Mouse (Mus musculus): ENCODE data around the gene Gfpt2. TPM values are rescaled to one million over a fixed set of nuclear protein-coding genes. Genes with fewer than 3 reads are reported as not detected.

Gene Gfpt2
- total and polyA plus RNA-seq, 3 experiments = 0.04 TPM; not detected in 2

DNA sequence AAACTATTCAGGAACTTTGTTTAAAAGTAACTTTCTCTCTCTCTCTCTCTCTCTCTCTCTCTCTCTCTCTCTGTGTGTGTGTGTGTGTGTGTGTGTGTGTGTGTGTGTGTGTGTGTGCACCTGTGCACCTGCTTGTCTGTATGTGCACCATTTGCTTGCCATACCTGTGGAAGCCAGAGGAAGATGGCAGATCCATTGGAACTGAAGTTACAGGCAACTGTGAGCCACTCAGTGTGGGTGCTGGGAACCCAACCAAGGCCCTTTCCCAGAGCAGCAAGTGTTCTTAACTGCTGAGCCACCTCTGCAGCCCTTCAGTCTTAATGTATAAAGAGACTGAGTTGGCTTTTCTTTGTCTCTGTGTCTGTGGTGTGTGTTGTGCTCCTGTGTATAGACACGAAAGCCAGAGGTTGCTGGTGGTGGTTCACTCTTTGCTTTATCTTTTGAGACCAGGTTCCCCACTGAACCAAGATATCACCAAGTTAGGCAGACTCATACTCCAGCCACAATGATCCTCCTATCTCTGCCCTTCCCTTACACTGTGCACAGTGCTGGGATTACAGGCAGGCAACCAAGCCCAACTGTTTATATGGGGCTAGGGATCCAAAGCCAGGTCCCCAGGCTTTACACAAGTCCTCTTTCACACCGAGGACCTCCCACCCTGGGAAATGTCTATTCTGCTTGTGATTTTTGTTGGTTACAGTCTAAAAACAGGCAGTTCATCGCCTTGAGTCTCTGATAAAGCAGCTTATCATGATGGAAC lies 28.4 kb upstream of the Gfpt2 start:
- Histone ChIP-seq H3K27me3 (replicated peaks) (peaks cover 3% of the 10 kb centered on the region), H3K4me2 (ENCODE audit: insufficient read depth, low read depth, poor library complexity, severe bottlenecking) (no peak overlapping the region)
- dilution Hi-C loops (cut with MboI; ENCODE audit: extremely low pct_ligation_motif_present, extremely low pct_unique_long_range_greater_than_20kb, low sequenced_read_pairs) = no loop called here

DNA sequence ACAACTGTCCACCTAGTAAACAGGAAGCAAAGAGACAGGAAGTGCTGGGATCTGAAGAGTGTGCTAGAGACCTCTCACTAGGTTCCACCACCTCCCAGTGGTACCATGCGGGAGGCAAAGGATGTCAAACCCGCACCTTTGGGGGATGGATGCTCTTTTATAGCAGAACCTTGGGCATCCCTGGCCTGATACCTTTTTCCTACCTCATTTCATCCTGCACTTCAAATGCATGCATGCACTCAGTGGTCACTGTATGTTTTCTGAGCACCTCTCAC lies 27.9 kb upstream of the Gfpt2 start:
- Histone ChIP-seq H3K4me1 (ENCODE audit: control insufficient read depth in 1 of 2, insufficient read depth in 2 of 2) (peaks cover 9 to 39% of the 10 kb centered on the region in 2 experiments), H3K9ac (ENCODE audit: insufficient read depth, low read depth) (no peak overlapping the region), H3K36me3 (replicated peaks in 1 of 2; ENCODE audit: control insufficient read depth in 1 of 2, insufficient read depth in 1 of 2, low read length in 1 of 2) (no peaks in the 10 kb centered on the region), H3K9me3 (replicated peaks; ENCODE audit: low read length) (no peaks in the 10 kb centered on the region), H3K27ac (ENCODE audit: insufficient read depth, low read depth) (no peak overlapping the region), H3K79me2 (replicated peaks; ENCODE audit: control insufficient read depth, extremely low read depth, insufficient read depth, poor library complexity, severe bottlenecking) (no peaks in the 10 kb centered on the region), H3K4me2 (ENCODE audit: insufficient read depth, low read depth, poor library complexity, severe bottlenecking) (no peak overlapping the region), H3K4me3 (replicated peaks in 1 of 3; ENCODE audit: low read depth in 2 of 3, low read length in 2 of 3, poor library complexity in 1 of 3) (no peak overlapping the region), H3K27me3 (replicated peaks) (peaks cover 3% of the 10 kb centered on the region)
- in situ Hi-C loops (cut with MboI; ENCODE audit: low pct_ligation_motif_present, low pct_unique_long_range_greater_than_20kb, low sequenced_read_pairs) (loop anchor here (5.0 kb wide), 1 partner anchor 34 kb away; no protein-coding TSS in a partner anchor), dilution Hi-C loops (cut with MboI; ENCODE audit: extremely low pct_ligation_motif_present, extremely low pct_unique_long_range_greater_than_20kb, low sequenced_read_pairs) (no loop called here)
- no peak for DNase-seq (ENCODE audit: extremely low read depth)
- no peak for TF ChIP-seq ETS1 (conservative IDR thresholded peaks at IDR 0.05; ENCODE audit: low read depth, low read length)
- TF ChIP-seq GABPA (IDR thresholded peaks at IDR 0.05; ENCODE audit: insufficient replicate concordance, low read depth, low read length) = no peak
- no peak for TF ChIP-seq ZMIZ1 (IDR thresholded peaks at IDR 0.05; ENCODE audit: low read depth, low read length)
- no peak for TF ChIP-seq MAFK (IDR thresholded peaks at IDR 0.05; ENCODE audit: insufficient replicate concordance, low read length)
- TF ChIP-seq JUND (conservative IDR thresholded peaks at IDR 0.05; ENCODE audit: low read depth, low read length) = no peak
- no peak for TF ChIP-seq IRF4 (IDR thresholded peaks at IDR 0.05; ENCODE audit: low read depth, low read length)
- no peak for TF ChIP-seq ZC3H11A (IDR thresholded peaks at IDR 0.05; ENCODE audit: low read depth, low read length)
- TF ChIP-seq EP300 (IDR thresholded peaks at IDR 0.05; ENCODE audit: low read length) = no peak
- TF ChIP-seq MYC (IDR thresholded peaks at IDR 0.05; ENCODE audit: low read depth, low read length) = no peak
- no peak for TF ChIP-seq ZKSCAN1 (IDR thresholded peaks at IDR 0.05; ENCODE audit: borderline replicate concordance, low read depth, low read length)
- TF ChIP-seq RAD21 (IDR thresholded peaks at IDR 0.05; ENCODE audit: low read depth, low read length) = no peak
- TF ChIP-seq USF1 (IDR thresholded peaks at IDR 0.05; ENCODE audit: low read depth, low read length) = no peak

More for the DNA sequence above, 28.4 kb upstream of the Gfpt2 start:
- DNase-seq (ENCODE audit: extremely low read depth) = no peak
- Histone ChIP-seq H3K9ac (ENCODE audit: insufficient read depth, low read depth) (no peak overlapping the region), H3K79me2 (replicated peaks; ENCODE audit: control insufficient read depth, extremely low read depth, insufficient read depth, poor library complexity, severe bottlenecking) (no peaks in the 10 kb centered on the region), H3K9me3 (replicated peaks; ENCODE audit: low read length) (no peaks in the 10 kb centered on the region), H3K4me1 (ENCODE audit: control insufficient read depth in 1 of 2, insufficient read depth in 2 of 2) (peaks cover 6 to 34% of the 10 kb centered on the region in 2 experiments), H3K36me3 (replicated peaks in 1 of 2; ENCODE audit: control insufficient read depth in 1 of 2, insufficient read depth in 1 of 2, low read length in 1 of 2) (no peaks in the 10 kb centered on the region), H3K4me3 (replicated peaks in 1 of 3; ENCODE audit: low read depth in 2 of 3, low read length in 2 of 3, poor library complexity in 1 of 3) (no peak overlapping the region), H3K27ac (ENCODE audit: insufficient read depth, low read depth) (no peak overlapping the region)
- no peak for TF ChIP-seq USF1 (IDR thresholded peaks at IDR 0.05; ENCODE audit: low read depth, low read length)
- TF ChIP-seq POLR2A (IDR thresholded peaks at IDR 0.05; ENCODE audit: low read depth, low read length) = no peak
- no peak for TF ChIP-seq KAT2A (IDR thresholded peaks at IDR 0.05; ENCODE audit: insufficient replicate concordance, low read length)
- no peak for TF ChIP-seq ZKSCAN1 (IDR thresholded peaks at IDR 0.05; ENCODE audit: borderline replicate concordance, low read depth, low read length)
- no peak for TF ChIP-seq TBP (conservative IDR thresholded peaks at IDR 0.05; ENCODE audit: low read depth, low read length)
- TF ChIP-seq MAX (IDR thresholded peaks at IDR 0.05; ENCODE audit: low read length) = no peak
- no peak for TF ChIP-seq UBTF (IDR thresholded peaks at IDR 0.05; ENCODE audit: low read depth, low read length)
- TF ChIP-seq IRF4 (IDR thresholded peaks at IDR 0.05; ENCODE audit: low read depth, low read length) = no peak
- TF ChIP-seq PAX5 (IDR thresholded peaks at IDR 0.05; ENCODE audit: low read length) = no peak
- in situ Hi-C loops (cut with MboI; ENCODE audit: low pct_ligation_motif_present, low pct_unique_long_range_greater_than_20kb, low sequenced_read_pairs) = loop anchor here (5.0 kb wide), 1 partner anchor 33 kb away; no protein-coding TSS in a partner anchor

All from CH12.LX (cell line).